ENCODE assay signal across 1 mouse cellular context in genomic region chr9:110476124-110477091, GRCm38 (mm10).
TF ChIP-seq lines count a peak whose summit lies in the region.

TSS of gene Klhl18 (minus strand) at chr9:110476694.
TSS of gene Kif9 (plus strand) at chr9:110476958.

TF ChIP-seq in MEL, 35 proteins besides CTCF, POLR2A, EP300 and RAD21 (continued from another document):
- TF ChIP-seq ZMIZ1 (IDR thresholded peaks at IDR 0.05; ENCODE audit: low read depth, low read length) (no peak), CHD1 (IDR thresholded peaks at IDR 0.05; ENCODE audit: low read depth, low read length) (no peak), RCOR1 (IDR thresholded peaks at IDR 0.05; ENCODE audit: low read depth, low read length) (no peak), USF1 (IDR thresholded peaks at IDR 0.05; ENCODE audit: low read depth, low read length) (no peak), MAFK (IDR thresholded peaks at IDR 0.05; ENCODE audit: borderline replicate concordance, low read depth, low read length) (no peak), MAZ (IDR thresholded peaks at IDR 0.05; ENCODE audit: low read depth, low read length) (peak; percentile 97), KAT2A (conservative IDR thresholded peaks at IDR 0.05; ENCODE audit: low read depth, low read length) (peak; percentile 69; the same call in 1 of the 2 replicates)
TF ChIP-seq in MEL: peak in this region for 12.
